Mouse (Mus musculus) intestine, postnatal 0 days (tissue): Measurements from ENCODE around the gene Sugp2. TPM values are rescaled to one million over a fixed set of nuclear protein-coding genes. Genes with fewer than 3 reads are reported as not detected.

ENCODE experiments used
- ATAC-seq: fragments of 200-750 bp; cut with Nextera tagmentation; 2 replicates; pipeline ENCODE4 v1.8.0; 2017; ENCODE audit warnings: mild to moderate bottlenecking, moderate TSS enrichment, moderate library complexity
- H3K27ac ChIP-seq: fragments of 300-500 bp; sonication (generic); 2 replicates; pipeline ENCODE4 v1.5.1; 2014; ENCODE audit warnings: mild to moderate bottlenecking, low read depth, low read length, moderate library complexity
- H3K27me3 ChIP-seq: fragments of 300-500 bp; sonication (generic); replicated peaks from 2 replicates; pipeline ENCODE4 v1.6.1; 2014; ENCODE audit warnings: low read length, mixed read lengths; ENCODE audit not compliant: control insufficient read depth, insufficient read depth
- H3K36me3 ChIP-seq: fragments of 300-500 bp; sonication (generic); 2 replicates; pipeline ENCODE4 v1.6.1; 2014; ENCODE audit warnings: mild to moderate bottlenecking, moderate library complexity; ENCODE audit not compliant: control insufficient read depth, insufficient read depth
- H3K4me1 ChIP-seq: fragments of 300-500 bp; sonication (generic); replicated peaks from 2 replicates; pipeline ENCODE4 v1.6.1; 2014; ENCODE audit warnings: antibody characterized with exemption, low read length, mixed read lengths; ENCODE audit not compliant: control insufficient read depth, insufficient read depth
- H3K4me2 ChIP-seq: fragments of 300-500 bp; sonication (generic); replicated peaks from 2 replicates; pipeline ENCODE4 v1.6.1; 2014; ENCODE audit warnings: low read depth, mild to moderate bottlenecking, moderate library complexity
- H3K4me3 ChIP-seq: fragments of 300-500 bp; sonication (generic); 2 replicates; pipeline ENCODE4 v1.5.1; 2014; ENCODE audit warnings: low read depth, low read length
- H3K9ac ChIP-seq: fragments of 300-500 bp; sonication (generic); 2 replicates; pipeline ENCODE4 v1.6.1; 2014; ENCODE audit warnings: mild to moderate bottlenecking, low read depth, low read length
- H3K9me3 ChIP-seq: fragments of 300-500 bp; sonication (generic); 2 replicates; pipeline ENCODE4 v1.6.1; 2016; ENCODE audit warnings: mixed run types; ENCODE audit not compliant: control insufficient read depth
- CTCF ChIP-seq: sonication (generic); IDR thresholded peaks from 2 replicates; pipeline ENCODE4 v1.5.1; 2016; ENCODE audit warnings: low read depth, mild to moderate bottlenecking, control low read depth, antibody characterized with exemption, moderate library complexity
- WGBS: fragments of 180-500 bp; shearing (Covaris S2); extraction: QIAGEN DNeasy Blood & Tissue Kit; methylation state at CpG from one replicate; pipeline ENCODE4 v1.1.7; 2014; 5-methylcytosine and 5-hydroxymethylcytosine counted together
- polyA plus RNA-seq: library from polyadenylated mRNA; unstranded; fragments of >200 nt; fragmentation: Nextera tagmentation; extraction: Ambion mirVana; gene quantifications from 2 replicates; pipeline ENCODE4 v1.2.1, GENCODE M21; 2015

The Sugp2 gene
- polyA plus RNA-seq, 1 experiment from 2014 or later = 8.0 TPM

GRCm38 (mm10) chr8:70216566-70216965 is 17.5 kb upstream of the Sugp2 start:
- WGBS = 29% methylated on average over 1 of the region's 1 CpGs
- no peak overlapping the region for H3K4me3 ChIP-seq
- no peaks in the 10 kb centered on the region for H3K9me3 ChIP-seq
- no peaks in the 10 kb centered on the region for H3K36me3 ChIP-seq
- TF ChIP-seq CTCF = no peak
- H3K4me1 ChIP-seq = 0 out of 2 replicates have a peak, but pooled peaks cover 2% of the 10 kb centered on the region
- H3K27ac ChIP-seq = no peak overlapping the region
- no peak for ATAC-seq
- no peak overlapping the region for H3K9ac ChIP-seq
- no peaks in the 10 kb centered on the region for H3K27me3 ChIP-seq
- no peak overlapping the region for H3K4me2 ChIP-seq

- no peak for TF ChIP-seq CTCF
- Histone ChIP-seq H3K27me3 (no peaks in the 10 kb centered on the region), H3K9me3 (no peaks in the 10 kb centered on the region), H3K4me1 (0 out of 2 replicates have a peak, but pooled peaks cover 2% of the 10 kb centered on the region), H3K9ac (no peak overlapping the region), H3K27ac (no peak overlapping the region), H3K4me2 (no peak overlapping the region), H3K4me3 (no peak overlapping the region), H3K36me3 (peaks cover 3% of the 10 kb centered on the region; the same call in 1 of the 2 replicates)
- no peak for ATAC-seq
Measured at GRCm38 (mm10) chr8:70217441-70217840, 16.6 kb upstream of the Sugp2 start.

DNA sequence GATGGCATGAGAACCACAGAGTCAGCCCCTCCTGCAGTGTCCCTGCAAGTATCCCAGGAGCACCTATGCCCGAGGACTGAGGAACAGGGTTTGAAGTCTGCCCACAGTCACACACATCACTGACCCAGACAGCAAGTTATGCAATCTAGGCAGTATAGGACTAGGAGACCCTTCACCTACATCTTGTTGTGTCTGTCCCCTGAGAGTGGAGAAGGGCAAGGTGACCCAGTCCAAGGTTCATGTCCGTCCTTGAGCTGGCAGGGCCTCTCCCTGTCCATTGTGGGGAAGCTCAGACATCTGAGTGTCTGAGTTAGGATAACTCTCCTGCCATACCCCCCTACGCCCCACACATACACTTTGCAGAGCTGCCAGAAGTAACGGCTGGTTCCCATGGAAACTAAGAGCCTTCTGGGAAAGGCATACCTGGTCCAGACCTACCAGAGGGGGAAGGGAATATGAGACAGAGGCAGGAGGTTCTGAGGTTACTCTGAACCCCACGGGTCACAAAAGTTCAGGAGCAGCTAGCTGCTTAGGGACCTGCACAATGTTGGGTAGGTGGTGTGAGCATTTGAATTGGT is 14.8 kb upstream of the Sugp2 start:
- 50% methylated on average over 5 of the region's 5 CpGs for WGBS
- Histone ChIP-seq H3K9ac (no peak overlapping the region), H3K36me3 (peaks cover 5% of the 10 kb centered on the region; the same call in 1 of the 2 replicates), H3K4me1 (0 out of 2 replicates have a peak, but pooled peaks cover 2% of the 10 kb centered on the region), H3K27ac (no peak overlapping the region), H3K9me3 (no peaks in the 10 kb centered on the region), H3K4me2 (no peak overlapping the region), H3K27me3 (no peaks in the 10 kb centered on the region), H3K4me3 (no peak overlapping the region)
- ATAC-seq = no peak
- no peak for TF ChIP-seq CTCF

DNA sequence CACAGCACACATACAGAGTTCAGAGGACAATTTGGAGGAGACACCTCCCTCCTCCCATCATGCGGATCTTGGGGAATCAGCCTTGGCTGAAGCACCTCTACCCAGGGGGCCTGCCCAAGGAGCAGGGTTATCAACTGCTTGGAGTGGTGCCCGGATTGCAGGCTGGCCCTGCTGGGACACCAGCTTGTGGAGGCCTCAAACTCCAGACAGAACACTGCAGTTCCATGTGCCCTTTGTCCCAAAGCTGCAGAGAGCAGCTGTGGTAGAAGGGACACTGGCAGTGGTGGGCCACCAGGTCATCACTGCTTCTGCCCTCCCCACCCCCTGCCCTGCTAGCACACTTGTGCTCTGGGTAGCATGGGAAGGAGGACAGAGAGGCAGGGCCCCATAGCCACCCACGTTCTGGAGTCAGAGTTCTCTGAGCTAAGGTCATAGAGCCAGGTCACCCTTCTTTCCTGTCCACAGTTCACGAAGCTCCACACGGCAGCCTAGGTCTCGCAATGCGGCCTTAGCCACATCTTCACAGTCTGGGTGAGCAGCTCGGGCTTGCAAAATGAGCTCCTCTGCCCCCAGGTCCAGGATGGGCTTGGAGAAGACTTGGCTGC is 13.7 kb upstream of the Sugp2 start:
- H3K27me3 ChIP-seq = no peaks in the 10 kb centered on the region
- ATAC-seq = no peak
- 0 out of 2 replicates have a peak, but pooled peaks cover 2% of the 10 kb centered on the region for H3K4me1 ChIP-seq
- H3K9ac ChIP-seq = no peak overlapping the region
- peaks cover 16% of the 10 kb centered on the region for H3K36me3 ChIP-seq
- H3K9me3 ChIP-seq = no peaks in the 10 kb centered on the region
- H3K4me2 ChIP-seq = no peak overlapping the region
- TF ChIP-seq CTCF = no peak
- H3K27ac ChIP-seq = no peak overlapping the region
- no peak overlapping the region for H3K4me3 ChIP-seq
- WGBS = 51% methylated on average over 8 of the region's 8 CpGs

GRCm38 (mm10) chr8:70220911-70221310 is 13.1 kb upstream of the Sugp2 start:
- no peak overlapping the region for H3K4me3 ChIP-seq
- ATAC-seq = no peak
- H3K4me1 ChIP-seq = 0 out of 2 replicates have a peak, but pooled peaks cover 2% of the 10 kb centered on the region
- H3K27me3 ChIP-seq = no peaks in the 10 kb centered on the region
- 89% methylated on average over 3 of the region's 3 CpGs for WGBS
- H3K27ac ChIP-seq = no peak overlapping the region
- H3K9ac ChIP-seq = no peak overlapping the region
- TF ChIP-seq CTCF = no peak
- H3K4me2 ChIP-seq = no peak overlapping the region
- no peaks in the 10 kb centered on the region for H3K9me3 ChIP-seq
- peaks cover 16% of the 10 kb centered on the region for H3K36me3 ChIP-seq

DNA sequence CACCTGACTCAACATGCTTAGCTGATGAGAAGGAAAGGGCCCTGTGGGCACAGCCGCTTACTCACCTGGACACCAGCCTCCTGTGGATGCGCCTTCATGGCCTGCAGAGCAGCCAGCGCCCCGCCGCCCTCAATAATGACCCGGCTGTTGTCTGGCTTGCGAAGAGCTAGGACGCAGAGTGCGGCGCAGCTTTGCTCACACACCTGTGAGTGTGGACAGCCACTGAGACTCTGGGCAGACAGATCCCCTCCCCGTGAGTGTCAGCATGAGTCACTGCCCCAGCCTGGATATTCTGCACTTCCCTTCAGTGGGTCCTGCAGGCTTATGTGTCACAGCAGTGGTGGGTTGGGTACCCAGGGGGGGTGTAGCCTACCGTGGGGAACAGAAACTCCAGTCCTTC is 12.0 kb upstream of the Sugp2 start:
- Histone ChIP-seq H3K4me3 (no peak overlapping the region), H3K9me3 (no peaks in the 10 kb centered on the region), H3K4me1 (0 out of 2 replicates have a peak, but pooled peaks cover 2% of the 10 kb centered on the region), H3K9ac (no peak overlapping the region), H3K27me3 (no peaks in the 10 kb centered on the region), H3K27ac (no peak overlapping the region), H3K36me3 (peaks cover 16% of the 10 kb centered on the region), H3K4me2 (no peak overlapping the region)
- TF ChIP-seq CTCF = no peak
- WGBS = 96% methylated on average over 12 of the region's 12 CpGs
- ATAC-seq = no peak
